Mouse (Mus musculus) MEL-GATA-1-ER (cell line): ENCODE data around the gene Tuba1c.
A peak's percentile ranks its signal among the peaks of the same experiment; 100 is the strongest.

Experiments
- DNase-seq: peaks from one replicate; pipeline ENCODE4 v3.0.0-alpha.2; 2012; ENCODE audit warnings: low read depth; ENCODE audit errors: extremely low read depth

The Tuba1c gene

DNA sequence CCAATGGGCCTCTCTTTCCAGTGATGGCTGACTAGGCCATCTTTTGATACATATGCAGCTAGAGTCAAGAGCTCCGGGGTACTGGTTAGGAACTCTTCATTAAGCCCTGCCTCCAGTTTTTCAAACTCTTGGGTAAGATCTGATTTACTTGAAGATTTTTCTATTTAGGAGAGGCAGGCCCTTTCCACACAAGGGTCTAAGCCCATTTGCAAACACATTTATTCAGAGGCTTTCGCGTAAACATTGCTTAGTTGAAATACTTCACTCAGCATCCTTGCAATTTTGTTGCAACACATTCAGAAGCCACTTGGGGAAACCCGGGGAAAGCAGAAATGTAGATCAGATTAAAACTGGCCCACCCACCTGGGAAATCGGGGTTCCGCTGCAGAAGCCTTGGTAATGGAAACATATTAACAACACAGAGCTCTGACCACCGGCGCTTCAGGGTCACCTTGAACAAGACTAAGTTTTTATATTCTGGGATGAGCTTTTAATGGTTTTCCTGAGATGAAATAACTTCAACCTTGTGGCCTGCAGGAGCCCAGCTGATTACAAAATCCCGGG is 34.7 kb upstream of the Tuba1c start:
- DNase-seq, result no peak

DNA sequence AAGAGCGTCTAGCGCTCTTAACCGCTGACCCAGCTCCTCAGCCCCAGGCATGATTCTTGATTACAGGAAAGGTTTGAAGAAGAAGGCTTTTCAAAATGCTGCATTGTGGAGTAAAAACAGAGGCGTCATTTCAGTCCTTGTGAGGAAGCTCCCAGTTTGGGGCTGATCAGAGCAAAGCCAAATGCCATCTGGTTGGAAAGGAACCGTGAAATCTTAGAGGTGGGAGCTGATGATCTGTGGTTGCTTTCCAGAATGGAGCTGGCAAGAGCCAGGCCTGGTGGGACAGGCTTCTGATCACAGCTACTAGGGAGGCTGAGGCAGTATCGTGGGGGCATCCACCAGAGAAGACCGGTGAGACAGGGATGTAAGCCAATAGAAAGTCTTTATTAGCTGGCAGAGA is 32.9 kb upstream of the Tuba1c start:
- DNase-seq, result no peak

DNA sequence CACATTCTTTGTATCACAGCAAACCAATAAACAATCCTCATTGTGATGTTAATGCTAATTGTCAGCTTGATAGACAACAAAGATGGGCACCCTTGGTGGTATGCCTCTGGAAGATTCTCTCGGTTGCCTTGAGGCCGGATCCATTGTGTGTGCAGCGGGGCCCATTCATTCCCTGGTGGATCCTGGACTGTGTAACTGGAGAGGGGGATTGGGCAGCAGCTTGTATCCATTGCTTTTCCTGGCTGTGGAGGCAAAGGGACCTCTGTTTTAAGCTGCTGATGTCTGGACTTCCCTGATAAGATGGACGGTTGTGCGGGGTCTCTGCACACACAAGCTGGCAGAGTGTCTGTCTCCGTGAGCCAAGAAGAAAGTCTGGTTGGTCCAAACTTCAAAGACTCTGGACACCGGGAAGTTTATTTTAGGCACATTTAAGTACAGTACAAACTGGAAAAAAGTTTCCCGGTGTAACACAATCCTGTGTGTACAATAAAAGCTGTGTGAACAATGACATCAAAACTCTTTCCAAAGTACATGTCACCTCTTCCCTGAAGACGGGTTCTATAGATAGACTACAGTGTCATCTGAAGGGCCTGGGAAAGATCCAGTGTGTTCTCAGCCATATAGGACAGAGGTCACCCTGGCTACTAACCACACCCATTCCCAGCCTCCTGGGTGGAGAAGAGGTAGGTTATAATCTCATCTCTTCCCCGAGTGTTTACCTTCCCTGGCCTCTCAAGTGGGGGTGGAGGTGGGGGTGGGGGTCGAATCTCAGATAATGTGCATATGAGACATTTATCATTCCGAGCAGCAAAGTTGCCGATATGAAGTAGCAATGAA is 31.5 kb upstream of the Tuba1c start:
- DNase-seq, result no peak

DNA sequence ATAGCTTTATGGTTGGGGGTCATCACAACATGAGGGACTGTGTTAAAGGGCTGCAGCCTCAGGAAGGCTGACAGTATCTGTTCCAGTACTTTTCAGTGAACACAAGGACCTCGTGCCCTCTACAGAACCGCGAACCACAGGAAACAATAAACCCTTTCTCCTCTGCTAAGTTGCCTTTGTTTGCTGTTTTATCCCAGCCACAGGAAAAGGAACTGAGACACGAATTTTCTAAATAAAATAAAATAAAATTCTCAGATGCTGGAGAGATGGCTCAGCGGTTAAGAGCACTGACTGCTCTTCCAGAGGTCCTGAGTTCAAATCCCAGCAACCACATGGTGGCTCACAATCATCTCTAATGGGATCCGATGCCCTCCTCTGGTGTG is 30.9 kb upstream of the Tuba1c start:
- no peak for DNase-seq

- peak; percentile 79 for DNase-seq
Measured at GRCm38 (mm10) chr15:99000535-99001283, 29.0 kb upstream of the Tuba1c start.

GRCm38 (mm10) chr15:99001451-99001931 is 28.2 kb upstream of the Tuba1c start:
- DNase-seq, result no peak

- DNase-seq, result no peak
Measured at GRCm38 (mm10) chr15:99003600-99003999, 26.1 kb upstream of the Tuba1c start.

GRCm38 (mm10) chr15:99008801-99009241 is 20.9 kb upstream of the Tuba1c start:
- no peak for DNase-seq

DNA sequence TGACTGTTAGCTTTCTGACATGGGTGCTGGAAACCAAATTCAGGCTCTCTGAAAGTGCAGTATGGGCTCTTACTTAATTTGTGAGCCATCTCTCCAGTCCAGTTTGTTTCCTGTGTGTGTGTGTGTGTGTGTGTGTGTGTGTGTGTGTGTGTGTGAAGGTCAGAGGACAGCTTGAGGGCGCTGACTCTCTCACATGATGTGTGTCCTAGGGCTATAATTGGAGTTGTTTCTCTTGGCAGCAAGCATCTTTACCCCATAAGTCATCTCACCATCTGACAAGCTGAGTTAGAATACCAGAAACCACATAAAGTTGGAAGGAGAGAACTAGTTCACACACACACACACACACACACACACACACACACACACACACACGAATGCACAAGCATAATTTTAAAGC is 18.8 kb upstream of the Tuba1c start:
- no peak for DNase-seq

- no peak for DNase-seq
Measured at GRCm38 (mm10) chr15:99011946-99012345, 17.7 kb upstream of the Tuba1c start.

DNA sequence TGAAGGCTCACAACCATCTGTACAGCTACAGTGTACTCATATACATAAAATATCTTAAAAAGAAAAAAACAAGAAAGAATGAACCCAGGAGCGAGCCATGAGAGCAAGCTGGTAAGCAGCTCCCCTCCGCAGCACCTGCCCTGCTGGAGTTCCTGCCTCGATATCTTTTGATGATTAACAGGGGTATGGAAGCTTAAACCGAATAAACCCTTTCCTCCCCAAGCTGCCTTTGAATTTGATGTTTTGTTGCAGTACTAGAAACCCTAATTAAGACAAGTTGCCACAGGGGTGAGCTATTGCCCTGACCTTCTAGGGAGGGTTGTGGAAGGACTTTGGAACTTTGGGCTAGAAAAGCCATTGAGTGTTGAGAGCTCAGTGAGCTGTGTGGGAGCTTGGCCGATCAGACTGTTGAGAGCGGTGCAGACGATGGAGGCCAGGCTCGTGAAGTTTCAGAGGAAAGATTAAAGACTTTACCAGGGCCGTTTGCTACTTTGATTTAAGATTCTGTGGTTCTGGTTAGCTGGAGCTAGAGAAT is 15.1 kb upstream of the Tuba1c start:
- no peak for DNase-seq

DNA sequence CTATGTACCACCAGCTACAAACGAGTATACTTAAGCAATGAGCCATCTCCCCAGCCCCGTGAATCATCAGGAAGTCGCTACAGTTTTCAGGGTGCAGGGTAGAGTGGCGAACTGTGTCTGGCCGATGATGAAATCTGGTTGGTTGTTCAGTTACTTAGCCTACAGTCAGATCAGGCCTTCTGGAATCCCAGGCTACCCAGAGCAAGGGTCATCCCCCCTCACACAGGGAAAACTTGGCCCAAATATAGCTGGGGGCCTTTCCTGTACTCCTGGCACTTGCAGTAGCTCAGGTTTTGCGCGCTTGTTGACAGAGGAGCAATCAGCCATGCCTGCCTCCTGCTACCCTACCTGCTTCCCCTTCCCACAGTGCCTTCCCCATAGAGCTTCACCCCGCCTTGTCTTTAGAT is 12.3 kb upstream of the Tuba1c start:
- no peak for DNase-seq

- DNase-seq, result no peak
Measured at GRCm38 (mm10) chr15:99017986-99018385, 11.7 kb upstream of the Tuba1c start.

DNA sequence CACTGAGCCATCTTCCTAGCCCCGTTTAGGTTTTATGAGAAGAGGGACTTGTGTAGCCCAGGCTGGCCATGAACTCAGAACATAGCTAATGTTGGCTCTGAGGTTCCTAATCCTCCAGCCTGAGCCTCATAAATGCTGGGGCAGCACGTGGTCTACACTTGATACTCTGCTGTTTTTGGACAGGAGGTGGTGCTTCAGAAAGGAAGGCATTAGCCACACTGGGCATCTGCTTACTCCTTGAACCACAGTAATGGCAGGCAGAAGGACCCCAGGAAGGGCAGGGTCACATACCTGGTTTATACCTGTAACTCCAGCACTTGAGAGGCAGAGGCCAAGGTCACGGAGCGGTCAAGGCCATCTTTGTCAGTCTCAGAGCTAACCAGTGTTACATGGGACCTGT is 11.1 kb upstream of the Tuba1c start:
- no peak for DNase-seq

DNA sequence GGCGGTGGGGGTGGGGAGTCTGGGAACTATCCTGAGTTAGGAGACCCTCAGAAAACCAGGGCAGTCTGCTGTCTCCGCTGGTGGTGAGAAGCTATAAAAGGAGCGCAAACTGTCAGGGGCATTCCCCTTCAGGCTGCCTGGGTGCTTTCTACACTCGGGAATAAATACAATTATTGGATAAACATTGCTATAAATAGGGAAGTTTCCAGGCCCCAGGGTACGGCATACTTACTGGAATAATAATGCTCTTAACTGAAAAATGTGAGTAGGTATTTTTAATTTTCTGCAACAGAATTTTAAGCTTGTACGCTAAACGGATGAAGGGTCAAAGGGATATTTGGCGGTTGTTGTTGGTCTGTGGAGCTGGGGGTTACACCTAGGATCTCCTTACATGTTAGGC is 10.3 kb upstream of the Tuba1c start:
- no peak for DNase-seq

DNA sequence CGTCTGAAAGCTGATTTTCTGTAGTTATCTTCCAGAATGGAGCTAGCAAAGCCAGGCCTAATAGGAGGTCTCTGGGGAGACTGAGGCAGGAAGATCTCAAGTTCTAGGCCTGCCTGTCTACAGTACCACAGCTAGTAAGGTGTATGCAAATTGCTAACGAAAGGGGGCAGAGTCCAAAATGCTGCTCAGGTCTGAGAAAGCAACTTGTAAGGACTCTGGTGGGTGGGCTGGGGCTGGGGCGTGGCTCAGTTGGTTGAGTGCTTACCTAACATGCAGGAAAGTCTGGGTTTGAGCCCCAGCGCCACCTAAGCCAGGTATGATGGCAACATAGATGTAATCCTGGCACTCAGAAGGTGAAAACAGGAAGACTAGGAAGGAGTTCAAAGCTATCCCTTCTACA is 9.5 kb upstream of the Tuba1c start:
- DNase-seq, result no peak

GRCm38 (mm10) chr15:99021255-99021654 is 8.4 kb upstream of the Tuba1c start:
- no peak for DNase-seq

DNA sequence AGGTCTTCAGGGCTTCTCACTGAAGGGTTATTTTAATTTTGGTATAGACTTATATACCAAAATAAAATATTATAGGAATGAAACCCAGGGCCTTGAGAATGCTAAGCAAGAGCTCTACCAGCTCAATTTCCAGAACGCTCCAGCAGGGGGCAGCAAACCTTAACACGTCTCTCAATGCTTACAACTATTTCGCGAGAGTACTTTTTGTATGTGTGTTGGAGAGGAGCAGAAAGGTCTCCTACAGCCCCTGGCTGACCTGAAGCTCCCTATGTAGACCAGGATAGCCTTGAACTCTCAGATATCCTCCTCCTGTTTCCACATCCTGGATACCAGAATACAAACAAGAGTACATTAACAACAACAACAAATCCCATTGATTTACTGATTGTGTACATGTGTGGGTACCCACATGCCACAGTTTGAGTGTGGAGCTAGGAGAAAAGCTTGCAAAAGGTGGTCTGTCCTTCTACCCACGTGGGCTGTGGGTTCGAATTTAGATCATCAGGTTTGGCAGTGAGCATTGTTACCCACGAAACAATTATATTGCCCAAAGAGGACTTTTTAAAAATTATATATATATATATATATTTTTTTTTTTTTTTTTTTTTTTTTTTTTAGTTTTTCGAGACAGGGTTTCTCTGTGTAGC is 4.9 kb upstream of the Tuba1c start:
- peak; percentile 93 for DNase-seq

DNA sequence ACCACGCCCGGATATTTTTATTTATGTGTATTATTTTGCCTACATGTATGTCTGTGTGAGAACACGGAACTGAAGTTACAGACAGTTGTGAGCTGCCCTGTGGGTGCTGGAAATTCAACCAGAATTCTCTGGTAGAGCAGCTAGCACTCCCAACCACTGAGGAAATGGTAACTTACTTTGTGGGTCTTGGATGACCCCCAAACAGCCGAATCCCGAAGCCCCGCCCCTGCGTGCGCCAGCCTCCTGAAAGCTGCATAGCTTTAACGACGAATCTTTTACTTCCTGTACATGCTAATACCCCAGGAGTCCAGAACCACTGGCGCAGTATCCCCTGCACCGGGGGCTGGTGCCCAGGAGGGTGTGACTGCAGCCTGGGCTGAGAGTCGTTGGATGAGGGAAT is 4.3 kb upstream of the Tuba1c start:
- DNase-seq, result peak; percentile 73

DNA sequence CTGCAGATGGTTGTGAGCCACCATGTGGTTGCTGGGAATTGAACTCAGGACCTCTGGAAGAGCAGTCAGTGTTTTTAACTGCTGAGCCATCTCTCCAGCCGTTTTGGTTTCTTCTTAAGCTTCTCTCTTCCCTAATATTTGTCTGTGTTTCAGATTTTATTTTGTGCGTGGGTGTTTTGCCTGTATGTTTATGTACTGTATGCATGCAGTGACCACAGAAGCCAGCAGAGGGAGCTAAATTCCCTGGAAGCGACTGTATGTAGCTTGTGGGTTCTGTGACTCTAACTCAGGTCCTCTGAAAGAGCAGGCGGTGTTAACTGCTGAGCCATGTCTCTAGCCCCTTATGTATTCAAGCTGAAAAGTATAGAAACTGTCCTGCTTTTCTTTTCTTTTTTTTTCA is 3.4 kb upstream of the Tuba1c start:
- DNase-seq, result peak; percentile 83

DNA sequence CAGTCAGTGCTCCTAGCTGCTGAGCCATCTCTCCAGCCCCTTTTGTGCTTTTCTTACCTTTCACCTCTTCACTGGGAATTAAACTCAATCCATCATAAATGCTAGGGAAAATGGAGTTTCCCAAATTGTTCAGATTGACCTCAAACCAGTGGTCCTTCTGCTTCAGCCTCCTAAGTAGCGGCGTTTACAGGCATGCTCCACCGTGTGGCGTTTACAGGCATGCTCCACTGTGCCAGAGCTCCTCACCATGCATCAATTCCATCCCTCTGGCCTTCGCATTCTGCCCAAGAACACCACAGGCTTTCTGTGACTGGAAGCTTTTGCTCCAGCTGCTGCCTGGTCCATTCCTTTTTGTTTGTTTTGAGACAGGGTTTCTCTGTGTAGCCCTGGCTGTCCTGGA is 2.6 kb upstream of the Tuba1c start:
- no peak for DNase-seq
